Mouse (Mus musculus) spleen, adult 10 weeks (tissue): ENCODE data around the gene Olfr548-ps1. TPM values are rescaled to one million over a fixed set of nuclear protein-coding genes. Genes with fewer than 3 reads are reported as not detected.

Source experiments
- polyA plus RNA-seq: library from polyadenylated mRNA; stranded (reverse); fragments of 350-450 nt; fragmentation: Illumina TruSeq; extraction: RNeasy Lipid Tissue Mini Kit (QIAGEN cat#74804); gene quantifications from one replicate; pipeline ENCODE4 v1.2.3, GENCODE M21; 2015; ENCODE audit warnings: low replicate concordance; ENCODE audit not compliant: insufficient read depth

The Olfr548-ps1 gene
- polyA plus RNA-seq = not detected

GRCm38 (mm10) chr7:102540596-102540995, at the start of gene Olfr548-ps1:
Gene Olfr548-ps1 (plus strand): TSS chr7:102540896.

GRCm38 (mm10) chr7:102499473-102499872, 41.2 kb upstream of the Olfr548-ps1 start, which contains the start of gene Olfr545:
Gene Olfr545 (minus strand): TSS chr7:102499573.

GRCm38 (mm10) chr7:102534449-102534848, 6.2 kb upstream of the Olfr548-ps1 start, which contains the start of gene Olfr547:
Gene Olfr547 (plus strand): TSS chr7:102534749.

GRCm38 (mm10) chr7:102549570-102549969, 8.9 kb downstream of the Olfr548-ps1 start, which contains the start of gene Olfr549:
Gene Olfr549 (plus strand): TSS chr7:102549870.

GRCm38 (mm10) chr7:102564999-102565997, 24.6 kb downstream of the Olfr548-ps1 start, which contains the start of gene Trim21:
Gene Trim21 (minus strand): TSS chr7:102565486.

GRCm38 (mm10) chr7:102571142-102571541, 30.4 kb downstream of the Olfr548-ps1 start, which contains the start of gene Olfr550:
Gene Olfr550 (plus strand): TSS chr7:102571442.

GRCm38 (mm10) chr7:102591786-102592185, 51.1 kb downstream of the Olfr548-ps1 start, which contains the start of gene Olfr551:
Gene Olfr551 (minus strand): TSS chr7:102591886.

Other genes with a start within 250 kb of the Olfr548-ps1 start
- gene Rrm1, start 99.2 kb upstream of the Olfr548-ps1 start, polyA plus RNA-seq = 55.2 TPM
- not detected for gene Olfr543, start 59.2 kb upstream of the Olfr548-ps1 start, polyA plus RNA-seq
- not detected for gene Olfr544, start 52.6 kb upstream of the Olfr548-ps1 start, polyA plus RNA-seq
- not detected for gene Olfr545, start 41.3 kb upstream of the Olfr548-ps1 start, polyA plus RNA-seq
- gene Olfr547, start 6.1 kb upstream of the Olfr548-ps1 start, polyA plus RNA-seq = not detected
- not detected for gene Olfr549, start 9.0 kb downstream of the Olfr548-ps1 start, polyA plus RNA-seq
- gene Trim21, start 24.6 kb downstream of the Olfr548-ps1 start, polyA plus RNA-seq = 58.5 TPM
- gene Olfr550, start 30.5 kb downstream of the Olfr548-ps1 start, polyA plus RNA-seq = not detected
- gene Olfr551, start 51.0 kb downstream of the Olfr548-ps1 start, polyA plus RNA-seq = not detected
- not detected for gene Olfr552, start 56.9 kb downstream of the Olfr548-ps1 start, polyA plus RNA-seq
- gene Olfr553, start 77.3 kb downstream of the Olfr548-ps1 start, polyA plus RNA-seq = not detected
- not detected for gene Olfr554, start 97.5 kb downstream of the Olfr548-ps1 start, polyA plus RNA-seq
- not detected for gene Olfr555, start 117.9 kb downstream of the Olfr548-ps1 start, polyA plus RNA-seq
- not detected for gene Olfr556, start 124.0 kb downstream of the Olfr548-ps1 start, polyA plus RNA-seq
- 25.7 TPM for gene Trim68, start 146.4 kb downstream of the Olfr548-ps1 start, polyA plus RNA-seq
- gene Olfr557, start 155.0 kb downstream of the Olfr548-ps1 start, polyA plus RNA-seq = not detected
- gene Olfr558, start 161.3 kb downstream of the Olfr548-ps1 start, polyA plus RNA-seq = 0.52 TPM
- not detected for gene Olfr33, start 178.2 kb downstream of the Olfr548-ps1 start, polyA plus RNA-seq
- not detected for gene Olfr559, start 186.6 kb downstream of the Olfr548-ps1 start, polyA plus RNA-seq
- gene Olfr560, start 218.5 kb downstream of the Olfr548-ps1 start, polyA plus RNA-seq = not detected
- 0.35 TPM for gene Olfr78, start 218.6 kb downstream of the Olfr548-ps1 start, polyA plus RNA-seq
- gene Olfr561, start 230.3 kb downstream of the Olfr548-ps1 start, polyA plus RNA-seq = not detected